Mouse (Mus musculus): ENCODE data around the gene Pfas.
A peak's percentile ranks its signal among the peaks of the same experiment; 100 is the strongest.
"Not testable (repeated sequence)": the region's sequence is repeated elsewhere in the genome, so short reads cannot be mapped to it uniquely, and the experiment has no call there.

Gene Pfas

GRCm38 (mm10) chr11:68940516-68940915 lies 67.7 kb downstream of the Pfas start:
- no peak for DNase-seq (ENCODE audit: low spot score in 2 of 2)

GRCm38 (mm10) chr11:68939451-68940304 lies 68.6 kb downstream of the Pfas start:
- peak; percentile 80 to 89 for DNase-seq (ENCODE audit: low spot score in 2 of 2)

GRCm38 (mm10) chr11:68936951-68937350 lies 71.3 kb downstream of the Pfas start:
- not testable (repeated sequence) for DNase-seq (ENCODE audit: low spot score in 2 of 2)

Measured in right cerebral cortex, postnatal 36 days (tissue).